Comparison of ENCODE assay signal across 8 mouse cellular contexts in genomic region chr14:105779349-105779748, GRCm38 (mm10).
DNase-seq lines count a peak whose midpoint lies in the region; ATAC-seq and TF ChIP-seq lines count a peak whose summit lies in the region.

No protein-coding gene starts in this region.

- H3K9ac ChIP-seq in lung, embryonic 14.5 days: no peak overlapping the region

- peaks cover 2% of the 10 kb centered on the region; the same call in 1 of the 2 replicates for H3K4me1 ChIP-seq in cortical plate, adult 2 months (ENCODE audit: control insufficient read depth, insufficient read depth, low read length)
- 0 out of 2 replicates have a peak, but pooled peaks cover 2% of the 10 kb centered on the region for H3K4me1 ChIP-seq in lung, embryonic 14.5 days (ENCODE audit: insufficient read depth)

- 43% methylated on average over 4 of the region's 4 CpGs for WGBS in lung, embryonic 14.5 days

- H3K27ac ChIP-seq in cortical plate, adult 2 months (ENCODE audit: insufficient read depth, low read length): peak overlapping the region; percentile 31; the same call in 1 of the 2 replicates
- no peak overlapping the region for H3K27ac ChIP-seq in lung, embryonic 14.5 days (ENCODE audit: low read depth)

- no peak for TF ChIP-seq CTCF in cortical plate, adult 2 months (IDR thresholded peaks at IDR 0.05; ENCODE audit: extremely low read depth, insufficient read depth, low read length)
- TF ChIP-seq CTCF in lung, embryonic 14.5 days (IDR thresholded peaks at IDR 0.05; ENCODE audit: low read depth): no peak

- H3K9me3 ChIP-seq in lung, embryonic 14.5 days (ENCODE audit: low read depth, low read length): no peaks in the 10 kb centered on the region

- no peak overlapping the region for H3K4me3 ChIP-seq in cortical plate, adult 2 months (ENCODE audit: insufficient read depth, low read length)
- H3K4me3 ChIP-seq in lung, embryonic 14.5 days (ENCODE audit: low read depth, low read length): no peak overlapping the region

- no peaks in the 10 kb centered on the region for H3K36me3 ChIP-seq in lung, embryonic 14.5 days (ENCODE audit: insufficient read depth)

- H3K27me3 ChIP-seq in lung, embryonic 14.5 days (ENCODE audit: insufficient read depth, low read length): no peaks in the 10 kb centered on the region

- H3K4me2 ChIP-seq in lung, embryonic 14.5 days: no peak overlapping the region

- DNase-seq in adrenal gland, adult 2 months: peak; percentile 61
- no peak for DNase-seq in adrenal gland, adult 18-20 months (ENCODE audit: low spot score in 2 of 2)
- DNase-seq in 3T3-L1 (ENCODE audit: low read depth, low spot score): peak; percentile 81
- DNase-seq in kidney, adult 9 months: peak; percentile 89
- DNase-seq in lung, embryonic 14.5 days: peak; percentile 70
- no peak for DNase-seq in yolk sac, embryonic 10.5 days (ENCODE audit: low spot score)

- peak; percentile 58; the same call in 1 of the 2 replicates for ATAC-seq in lung, embryonic 14.5 days (ENCODE audit: insufficient read depth)
- no peak for ATAC-seq in erythroblast, adult 5-6 weeks (replicated peaks; ENCODE audit: low FRiP score, poor library complexity, severe bottlenecking)

- no peak for TF ChIP-seq POLR2A in cortical plate, adult 2 months (IDR thresholded peaks at IDR 0.05; ENCODE audit: extremely low read depth, insufficient read depth, low read length)

Comparison
In these comparisons a context has a peak if more than half of its experiments do, and no peak if none do; other contexts are left out.
1. DNase-seq: peak in adrenal gland, adult 2 months (single experiment), 3T3-L1 (single experiment), kidney, adult 9 months (single experiment) and lung, embryonic 14.5 days (single experiment); none in adrenal gland, adult 18-20 months (0 of 2) and yolk sac, embryonic 10.5 days (single experiment).